Mouse (Mus musculus): ENCODE measurements around the gene Tmem8. TPM values are rescaled to one million over a fixed set of nuclear protein-coding genes. Genes with fewer than 3 reads are reported as not detected.
"Not testable (repeated sequence)": the region's sequence is repeated elsewhere in the genome, so short reads cannot be mapped to it uniquely, and the experiment has no call there.

Gene Tmem8
- polyA plus RNA-seq, 1 experiment from 2014 or later, result 4.5 TPM

GRCm38 (mm10) chr17:26114061-26114460 is 962 bp downstream of the Tmem8 start:
- ATAC-seq (ENCODE audit: low FRiP score, low read depth), result no peak
- Histone ChIP-seq H3K4me3 (peak overlapping the region; percentile 83), H3K27me3 (peaks cover 44% of the 10 kb centered on the region), H3K4me1 (replicated peaks) (peaks cover 12% of the 10 kb centered on the region), H3K4me2 (peak overlapping the region; percentile 98), H3K27ac (replicated peaks) (peak overlapping the region; percentile 70; the same call in 1 of the 2 replicates), H3K9ac (peak overlapping the region; percentile 90), H3K36me3 (no peaks in the 10 kb centered on the region), H3K9me3 (no peaks in the 10 kb centered on the region)
- 12% methylated on average over 8 of the region's 8 CpGs for WGBS

- not testable (repeated sequence) for H3K9ac ChIP-seq; H3K4me3 ChIP-seq; H3K27ac ChIP-seq (replicated peaks); H3K4me2 ChIP-seq; H3K9me3 ChIP-seq; H3K36me3 ChIP-seq; ATAC-seq (ENCODE audit: low FRiP score, low read depth)
- Histone ChIP-seq H3K4me1 (replicated peaks) (peaks cover 12% of the 10 kb centered on the region), H3K27me3 (peaks cover 45% of the 10 kb centered on the region)
- 66% methylated on average over 7 of the region's 7 CpGs for WGBS
Observed at GRCm38 (mm10) chr17:26114461-26114860, 1.4 kb downstream of the Tmem8 start.

GRCm38 (mm10) chr17:26115205-26115898 is 2.3 kb downstream of the Tmem8 start:
- Histone ChIP-seq H3K9ac (no peak overlapping the region), H3K4me2 (no peak overlapping the region), H3K36me3 (no peaks in the 10 kb centered on the region), H3K27me3 (peaks cover 45% of the 10 kb centered on the region), H3K4me1 (replicated peaks) (peaks cover 12% of the 10 kb centered on the region), H3K9me3 (no peaks in the 10 kb centered on the region), H3K27ac (replicated peaks) (no peak overlapping the region), H3K4me3 (no peak overlapping the region)
- 83% methylated on average over 7 of the region's 7 CpGs for WGBS
- ATAC-seq (ENCODE audit: low FRiP score, low read depth), result no peak

GRCm38 (mm10) chr17:26115956-26116487 is 2.9 kb downstream of the Tmem8 start:
- H3K27ac ChIP-seq (replicated peaks), result no peak overlapping the region
- 62% methylated on average over 3 of the region's 3 CpGs for WGBS
- no peaks in the 10 kb centered on the region for H3K9me3 ChIP-seq
- ATAC-seq (ENCODE audit: low FRiP score, low read depth), result no peak
- no peak overlapping the region for H3K4me2 ChIP-seq
- H3K27me3 ChIP-seq, result peaks cover 39% of the 10 kb centered on the region
- H3K36me3 ChIP-seq, result no peaks in the 10 kb centered on the region
- peaks cover 12% of the 10 kb centered on the region for H3K4me1 ChIP-seq (replicated peaks)
- no peak overlapping the region for H3K4me3 ChIP-seq
- H3K9ac ChIP-seq, result no peak overlapping the region

GRCm38 (mm10) chr17:26116503-26117258 is 3.6 kb downstream of the Tmem8 start:
- Histone ChIP-seq H3K27me3 (peaks cover 39% of the 10 kb centered on the region), H3K4me2 (no peak overlapping the region), H3K27ac (replicated peaks) (no peak overlapping the region), H3K9me3 (no peaks in the 10 kb centered on the region), H3K36me3 (no peaks in the 10 kb centered on the region), H3K9ac (no peak overlapping the region), H3K4me1 (replicated peaks) (peaks cover 12% of the 10 kb centered on the region), H3K4me3 (no peak overlapping the region)
- ATAC-seq (ENCODE audit: low FRiP score, low read depth), result no peak
- 86% methylated on average over 17 of the region's 17 CpGs for whole genome bisulfite sequencing

DNA sequence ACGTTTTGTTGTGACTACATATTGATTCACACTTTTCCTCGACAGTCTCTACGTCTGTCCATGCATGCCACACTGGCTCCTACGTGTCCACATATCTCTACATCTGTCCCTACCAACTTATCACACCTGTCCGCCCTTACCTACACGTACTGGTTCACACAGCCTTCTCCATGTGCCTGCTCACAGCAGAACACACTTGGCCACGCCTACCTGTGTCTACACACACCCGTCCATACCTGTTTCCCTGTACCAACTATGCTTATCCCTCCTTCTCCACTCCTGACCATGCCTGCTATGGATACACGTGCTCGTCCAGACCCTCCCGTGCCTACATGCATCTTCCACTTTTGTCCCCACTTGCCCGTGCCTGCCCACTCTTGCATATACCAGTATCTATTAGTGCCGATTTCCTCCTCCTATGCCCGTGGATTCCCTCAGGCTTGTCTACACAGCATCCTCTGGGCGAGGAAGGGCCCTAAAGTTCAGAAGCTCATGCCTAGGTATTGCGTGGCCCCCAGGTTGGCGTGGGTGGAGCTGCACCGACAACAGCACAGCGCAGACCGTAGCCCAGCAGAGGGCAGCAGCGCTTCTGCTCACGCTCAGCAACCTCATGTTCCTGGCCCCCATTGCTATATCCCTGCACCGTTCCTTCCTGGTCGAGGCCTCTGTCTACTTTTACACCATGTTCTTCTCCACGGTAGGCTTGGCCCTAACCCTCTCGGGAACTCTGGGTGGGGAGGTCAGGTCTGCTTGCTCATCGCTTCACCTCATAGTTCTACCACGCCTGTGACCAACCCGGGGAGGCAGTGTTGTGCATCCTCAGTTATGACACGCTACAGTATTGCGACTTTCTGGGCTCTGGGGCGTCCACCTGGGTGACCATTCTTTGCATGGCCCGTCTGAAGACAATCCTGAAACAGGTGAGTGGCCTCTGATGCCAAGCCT is 6.9 kb downstream of the Tmem8 start:
- H3K27ac ChIP-seq (replicated peaks), result no peak overlapping the region
- WGBS, result 48% methylated on average over 33 of the region's 33 CpGs
- no peaks in the 10 kb centered on the region for H3K9me3 ChIP-seq
- H3K4me3 ChIP-seq, result no peak overlapping the region
- H3K9ac ChIP-seq, result no peak overlapping the region
- peaks cover 24% of the 10 kb centered on the region for H3K27me3 ChIP-seq
- H3K36me3 ChIP-seq, result no peaks in the 10 kb centered on the region
- H3K4me2 ChIP-seq, result no peak overlapping the region
- no peak for ATAC-seq (ENCODE audit: low FRiP score, low read depth)
- peaks cover 13% of the 10 kb centered on the region for H3K4me1 ChIP-seq (replicated peaks)

DNA sequence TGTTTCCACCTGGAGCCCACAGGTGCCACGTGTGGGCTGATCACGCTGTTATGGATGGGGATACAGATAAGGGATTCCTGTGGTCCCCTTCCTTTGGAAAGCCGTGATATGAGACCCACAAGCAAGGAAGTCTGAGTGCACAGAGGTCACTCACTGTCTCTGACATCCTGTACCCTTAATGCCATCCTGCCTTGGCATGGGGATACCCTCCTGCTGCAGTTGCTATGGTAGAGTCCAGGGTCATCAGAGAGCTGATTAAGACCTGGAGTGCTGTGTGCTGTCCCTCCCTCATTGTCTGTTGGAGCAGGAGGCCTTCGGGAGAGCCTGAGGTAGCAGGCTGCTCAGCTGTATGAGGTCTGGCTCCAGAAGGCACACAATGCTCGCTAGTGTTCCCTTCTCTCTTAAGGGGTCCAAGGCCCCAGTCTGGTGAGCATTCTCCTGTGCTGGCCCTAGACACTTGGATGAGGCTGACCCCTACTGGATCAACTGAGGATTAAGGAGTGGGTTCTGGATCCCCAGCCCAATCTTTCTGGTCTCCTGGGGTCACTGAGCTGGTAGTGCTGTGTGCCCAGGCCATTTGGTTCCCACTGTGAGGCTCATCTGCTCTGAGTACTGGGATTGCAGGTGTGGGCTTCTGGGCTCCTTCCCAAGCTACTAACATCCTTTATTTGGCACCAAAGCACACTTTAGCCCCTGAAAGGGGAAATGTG is 9.5 kb downstream of the Tmem8 start:
- peaks cover 17% of the 10 kb centered on the region for H3K4me1 ChIP-seq (replicated peaks)
- no peaks in the 10 kb centered on the region for H3K9me3 ChIP-seq
- H3K9ac ChIP-seq, result no peak overlapping the region
- no peak overlapping the region for H3K4me3 ChIP-seq
- no peak overlapping the region for H3K27ac ChIP-seq (replicated peaks)
- peaks cover 16% of the 10 kb centered on the region for H3K36me3 ChIP-seq
- ATAC-seq (ENCODE audit: low FRiP score, low read depth), result no peak
- WGBS, result 56% methylated on average over 5 of the region's 5 CpGs
- no peak overlapping the region for H3K4me2 ChIP-seq
- 0 out of 2 replicates have a peak, but pooled peaks cover 4% of the 10 kb centered on the region for H3K27me3 ChIP-seq

- WGBS, result 0% methylated on average over 32 of the region's 32 CpGs
- Histone ChIP-seq H3K9ac (peak within 1 kb of the TSS; percentile 89), H3K27ac (replicated peaks) (peak within 1 kb of the TSS; percentile 71), H3K4me3 (peak within 1 kb of the TSS; percentile 97), H3K9me3 (no peaks in the 10 kb centered on the region), H3K36me3 (peaks cover 16% of the 10 kb centered on the region), H3K4me2 (peak within 1 kb of the TSS; percentile 89), H3K4me1 (replicated peaks) (peaks cover 17% of the 10 kb centered on the region), H3K27me3 (0 out of 2 replicates have a peak, but pooled peaks cover 4% of the 10 kb centered on the region)
- ATAC-seq (ENCODE audit: low FRiP score, low read depth), result peak; percentile 89
Observed at GRCm38 (mm10) chr17:26123267-26123684, 10.2 kb downstream of the Tmem8 start, which contains the start of gene Mrpl28. Mrpl28 (plus strand) TSS chr17:26123500.

GRCm38 (mm10) chr17:26124560-26124959 is 11.5 kb downstream of the Tmem8 start:
- no peak for ATAC-seq (ENCODE audit: low FRiP score, low read depth)

DNA sequence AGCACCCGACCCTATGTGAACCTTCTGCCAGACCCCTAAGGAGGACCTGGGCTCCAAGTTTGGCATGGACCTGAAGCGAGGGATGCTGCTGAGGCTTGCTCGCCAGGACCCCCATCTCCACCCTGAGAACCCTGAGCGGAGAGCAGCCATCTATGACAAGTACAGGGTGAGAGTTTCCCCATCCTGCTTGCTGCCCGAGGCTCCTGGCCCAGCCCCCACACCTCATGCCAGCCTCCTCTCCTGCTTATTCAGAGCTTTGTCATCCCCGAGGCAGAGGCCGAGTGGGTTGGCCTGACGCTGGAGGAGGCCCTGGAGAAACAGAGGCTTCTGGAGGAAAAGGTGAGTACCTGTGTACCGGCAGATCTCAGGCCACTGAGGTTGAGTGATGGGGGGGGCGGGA is 12.1 kb downstream of the Tmem8 start:
- Histone ChIP-seq H3K9me3 (no peaks in the 10 kb centered on the region), H3K36me3 (peaks cover 16% of the 10 kb centered on the region), H3K9ac (no peak overlapping the region), H3K4me2 (no peak overlapping the region), H3K27me3 (no peaks in the 10 kb centered on the region), H3K4me1 (replicated peaks) (peaks cover 17% of the 10 kb centered on the region), H3K27ac (replicated peaks) (no peak overlapping the region), H3K4me3 (no peak overlapping the region)
- 93% methylated on average over 10 of the region's 10 CpGs for WGBS
- no peak for ATAC-seq (ENCODE audit: low FRiP score, low read depth)

More at GRCm38 (mm10) chr17:26124560-26124959, 11.5 kb downstream of the Tmem8 start:
- peak overlapping the region; percentile 89 for H3K4me2 ChIP-seq
- no peaks in the 10 kb centered on the region for H3K27me3 ChIP-seq
- H3K9me3 ChIP-seq, result no peaks in the 10 kb centered on the region
- H3K36me3 ChIP-seq, result peaks cover 16% of the 10 kb centered on the region
- no peak overlapping the region; the same call in 1 of the 2 replicates for H3K9ac ChIP-seq
- H3K27ac ChIP-seq (replicated peaks), result no peak overlapping the region
- 90% methylated on average over 7 of the region's 7 CpGs for WGBS
- H3K4me3 ChIP-seq, result peak overlapping the region; percentile 97
- H3K4me1 ChIP-seq (replicated peaks), result peaks cover 17% of the 10 kb centered on the region
